Mouse (Mus musculus) lung, embryonic 16.5 days (tissue): Measurements from ENCODE around the gene Gm21663. TPM values are rescaled to one million over a fixed set of nuclear protein-coding genes. Genes with fewer than 3 reads are reported as not detected.

Experiments
- ATAC-seq: fragments of 200-750 bp; cut with Nextera tagmentation; 2 replicates; pipeline ENCODE4 v1.8.0; 2017; ENCODE audit warnings: low read depth, mild to moderate bottlenecking, moderate library complexity
- H3K27ac ChIP-seq: fragments of 300-500 bp; sonication (generic); 2 replicates; pipeline ENCODE4 v1.5.1; 2014; ENCODE audit warnings: mild to moderate bottlenecking, control low read depth, low read length
- H3K27me3 ChIP-seq: fragments of 300-500 bp; sonication (generic); 2 replicates; pipeline ENCODE4 v1.6.1; 2014; ENCODE audit warnings: low read depth, low read length, mixed read lengths; ENCODE audit not compliant: control insufficient read depth, insufficient read depth
- H3K36me3 ChIP-seq: fragments of 300-500 bp; sonication (generic); 2 replicates; pipeline ENCODE4 v1.6.1; 2014; ENCODE audit warnings: low read length; ENCODE audit not compliant: control insufficient read depth, insufficient read depth
- H3K4me1 ChIP-seq: fragments of 300-500 bp; sonication (generic); replicated peaks from 2 replicates; pipeline ENCODE4 v1.6.1; 2014; ENCODE audit warnings: low read length, mixed read lengths; ENCODE audit not compliant: control insufficient read depth, insufficient read depth
- H3K4me2 ChIP-seq: fragments of 300-500 bp; sonication (generic); 2 replicates; pipeline ENCODE4 v1.6.1; 2014; ENCODE audit warnings: low read depth, low read length, control low read depth
- H3K4me3 ChIP-seq: fragments of 300-500 bp; sonication (generic); 2 replicates; pipeline ENCODE4 v1.5.1; 2014; ENCODE audit warnings: mild to moderate bottlenecking, low read length, control low read depth
- H3K9ac ChIP-seq: fragments of 300-500 bp; sonication (generic); 2 replicates; pipeline ENCODE4 v1.6.1; 2014; ENCODE audit warnings: low read length, control low read depth
- H3K9me3 ChIP-seq: fragments of 300-500 bp; sonication (generic); 2 replicates; pipeline ENCODE4 v1.6.1; 2016; ENCODE audit warnings: low read length; ENCODE audit not compliant: control insufficient read depth
- WGBS: fragments of 180-500 bp; shearing (Covaris S2); extraction: QIAGEN DNeasy Blood & Tissue Kit; methylation state at CpG from one replicate; pipeline ENCODE4 v1.1.7; 2014; 5-methylcytosine and 5-hydroxymethylcytosine counted together
- polyA plus RNA-seq: library from polyadenylated mRNA; unstranded; fragments of >200 nt; fragmentation: Nextera tagmentation; extraction: Ambion mirVana; gene quantifications from 2 replicates; pipeline ENCODE4 v1.2.1, GENCODE M21; 2015

The Gm21663 gene
- polyA plus RNA-seq, 1 experiment from 2014 or later = not detected

DNA sequence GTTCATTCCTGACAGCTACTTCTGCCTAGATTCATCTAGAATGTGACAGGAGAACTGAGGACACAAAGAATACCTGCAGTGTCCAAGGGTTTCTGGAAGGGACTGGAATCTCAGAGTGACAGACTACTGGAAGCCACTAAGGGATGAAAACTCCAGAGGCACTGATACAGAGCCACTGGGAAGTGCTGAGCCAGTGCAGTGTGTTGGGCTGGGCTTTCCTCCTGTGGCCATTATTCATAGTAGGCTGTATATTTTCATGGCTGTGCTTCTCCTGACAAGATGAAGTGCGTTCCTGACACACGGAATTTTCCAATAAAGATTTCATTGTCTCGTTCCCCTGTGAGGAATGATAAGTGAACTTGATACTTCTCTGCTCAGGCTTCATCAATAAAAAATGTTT is 55.5 kb downstream of the Gm21663 start:
- H3K9ac ChIP-seq = no peak overlapping the region
- no peak for ATAC-seq
- H3K4me1 ChIP-seq = no peaks in the 10 kb centered on the region
- no peak overlapping the region for H3K27ac ChIP-seq
- H3K4me3 ChIP-seq = no peak overlapping the region
- no peak overlapping the region for H3K4me2 ChIP-seq
- WGBS = 52% methylated on average over 3 of the region's 3 CpGs
- H3K36me3 ChIP-seq = no peaks in the 10 kb centered on the region
- H3K27me3 ChIP-seq = no peaks in the 10 kb centered on the region
- peaks cover 3% of the 10 kb centered on the region; the same call in 1 of the 2 replicates for H3K9me3 ChIP-seq

Other genes with a start within 250 kb of the Gm21663 start
- gene Xrcc2, start 236.6 kb downstream of the Gm21663 start, polyA plus RNA-seq = 8.6 and 9.4 TPM in 2 replicates
- 2.0 and 2.3 TPM in 2 replicates for gene Actr3b, start 182.4 kb downstream of the Gm21663 start, polyA plus RNA-seq
- not detected in 2 replicates for gene Gm21671, start 12.0 kb upstream of the Gm21663 start, polyA plus RNA-seq
- gene Gm21680, start 30.3 kb upstream of the Gm21663 start, polyA plus RNA-seq = not detected in 2 replicates
- gene Gm21698, start 46.3 kb upstream of the Gm21663 start, polyA plus RNA-seq = not detected in 2 replicates
- not detected in 2 replicates for gene Gm1979, start 62.4 kb upstream of the Gm21663 start, polyA plus RNA-seq
- not detected in 2 replicates for gene Gm5862, start 80.5 kb upstream of the Gm21663 start, polyA plus RNA-seq
- gene Speer4a, start 97.2 kb upstream of the Gm21663 start, polyA plus RNA-seq = not detected in 2 replicates
- not detected in 2 replicates for gene Gm7347, start 116.2 kb upstream of the Gm21663 start, polyA plus RNA-seq
- gene Gm10471, start 146.9 kb upstream of the Gm21663 start, polyA plus RNA-seq = not detected in 2 replicates
- 0.20 TPM in 1 of 2 replicates, not detected in the other for gene 5031410I06Rik, start 163.0 kb upstream of the Gm21663 start, polyA plus RNA-seq
- gene Gm10220, start 179.0 kb upstream of the Gm21663 start, polyA plus RNA-seq = 0.08 TPM in 1 of 2 replicates, not detected in the other